Mouse (Mus musculus) limb, embryonic 13.5 days (tissue): ENCODE results near the gene Tysnd1. TPM values are rescaled to one million over a fixed set of nuclear protein-coding genes. Genes with fewer than 3 reads are reported as not detected.
A peak's percentile ranks its signal among the peaks of the same experiment; 100 is the strongest.

Experiments used
- ATAC-seq: fragments of 200-750 bp; cut with Nextera tagmentation; 2 replicates; pipeline ENCODE4 v1.8.0; 2017; ENCODE audit warnings: low read depth, moderate number of reproducible peaks, moderate TSS enrichment; ENCODE audit not compliant: low FRiP score
- H3K27ac ChIP-seq: fragments of 300-500 bp; sonication (generic); 2 replicates; pipeline ENCODE4 v1.5.1; 2015; ENCODE audit warnings: inconsistent platforms, mild to moderate bottlenecking, moderate library complexity
- H3K27me3 ChIP-seq: fragments of 300-500 bp; sonication (generic); 2 replicates; pipeline ENCODE4 v1.6.1; 2015; ENCODE audit warnings: mild to moderate bottlenecking, inconsistent platforms
- H3K36me3 ChIP-seq: fragments of 300-500 bp; sonication (generic); 2 replicates; pipeline ENCODE4 v1.6.1; 2015; ENCODE audit warnings: inconsistent platforms, mild to moderate bottlenecking, moderate library complexity
- H3K4me1 ChIP-seq: fragments of 300-500 bp; sonication (generic); 2 replicates; pipeline ENCODE4 v1.6.1; 2015; ENCODE audit warnings: inconsistent platforms
- H3K4me2 ChIP-seq: fragments of 300-500 bp; sonication (generic); replicated peaks from 2 replicates; pipeline ENCODE4 v1.6.1; 2015; ENCODE audit warnings: inconsistent platforms, mild to moderate bottlenecking, moderate library complexity
- H3K4me3 ChIP-seq: fragments of 300-500 bp; sonication (generic); 2 replicates; pipeline ENCODE4 v1.5.1; 2015; ENCODE audit warnings: moderate library complexity, mild to moderate bottlenecking, inconsistent platforms
- H3K9ac ChIP-seq: fragments of 300-500 bp; sonication (generic); 2 replicates; pipeline ENCODE4 v1.6.1; 2015; ENCODE audit warnings: mild to moderate bottlenecking, inconsistent platforms
- H3K9me3 ChIP-seq: fragments of 300-500 bp; sonication (generic); 2 replicates; pipeline ENCODE4 v1.6.1; 2016; ENCODE audit warnings: inconsistent platforms
- WGBS: fragments of 180-500 bp; shearing (Covaris S2); methylation state at CpG from one replicate; pipeline ENCODE4 v1.1.7; 2015; 5-methylcytosine and 5-hydroxymethylcytosine counted together
- polyA plus RNA-seq: library from polyadenylated mRNA; unstranded; fragments of >200 nt; fragmentation: Nextera tagmentation; extraction: Ambion mirVana; gene quantifications from 2 replicates; pipeline ENCODE4 v1.2.1, GENCODE M21; 2015

Gene Tysnd1
- polyA plus RNA-seq, 1 experiment from 2014 or later: 30.9 TPM

GRCm38 (mm10) chr10:61722215-61722614, 26.9 kb downstream of the Tysnd1 start:
- WGBS: 79% methylated on average over 3 of the region's 3 CpGs
- H3K4me2 ChIP-seq: no peak overlapping the region
- H3K9me3 ChIP-seq: no peaks in the 10 kb centered on the region
- H3K9ac ChIP-seq: no peak overlapping the region
- no peaks in the 10 kb centered on the region for H3K27me3 ChIP-seq
- H3K36me3 ChIP-seq: peaks cover 3% of the 10 kb centered on the region; the same call in 1 of the 2 replicates
- H3K27ac ChIP-seq: no peak overlapping the region
- ATAC-seq: no peak
- H3K4me3 ChIP-seq: no peak overlapping the region
- H3K4me1 ChIP-seq: no peaks in the 10 kb centered on the region

GRCm38 (mm10) chr10:61723271-61723670, 28.0 kb downstream of the Tysnd1 start:
- no peak overlapping the region for H3K4me3 ChIP-seq
- H3K36me3 ChIP-seq: peaks cover 9% of the 10 kb centered on the region; the same call in 1 of the 2 replicates
- no peak overlapping the region for H3K27ac ChIP-seq
- no peaks in the 10 kb centered on the region for H3K9me3 ChIP-seq
- no peaks in the 10 kb centered on the region for H3K4me1 ChIP-seq
- no peak overlapping the region for H3K4me2 ChIP-seq
- WGBS: 71% methylated on average over 6 of the region's 6 CpGs
- H3K9ac ChIP-seq: no peak overlapping the region
- ATAC-seq: no peak
- no peaks in the 10 kb centered on the region for H3K27me3 ChIP-seq

- 38% methylated on average over 11 of the region's 11 CpGs for WGBS
- ATAC-seq: no peak
- H3K27ac ChIP-seq: no peak overlapping the region
- H3K4me1 ChIP-seq: no peaks in the 10 kb centered on the region
- H3K27me3 ChIP-seq: no peaks in the 10 kb centered on the region
- H3K9ac ChIP-seq: no peak overlapping the region
- H3K4me2 ChIP-seq: no peak overlapping the region
- no peak overlapping the region for H3K4me3 ChIP-seq
- peaks cover 23% of the 10 kb centered on the region for H3K36me3 ChIP-seq
- H3K9me3 ChIP-seq: no peaks in the 10 kb centered on the region; the same call in 1 of the 2 replicates
Observed at GRCm38 (mm10) chr10:61729181-61729580, 33.9 kb downstream of the Tysnd1 start.

GRCm38 (mm10) chr10:61730171-61730570, 34.9 kb downstream of the Tysnd1 start:
- 95% methylated on average over 6 of the region's 6 CpGs for WGBS
- H3K4me3 ChIP-seq: no peak overlapping the region
- H3K27ac ChIP-seq: no peak overlapping the region
- H3K4me1 ChIP-seq: no peaks in the 10 kb centered on the region
- no peak overlapping the region for H3K4me2 ChIP-seq
- no peaks in the 10 kb centered on the region; the same call in 1 of the 2 replicates for H3K9me3 ChIP-seq
- no peak for ATAC-seq
- no peak overlapping the region for H3K9ac ChIP-seq
- H3K36me3 ChIP-seq: peaks cover 23% of the 10 kb centered on the region
- H3K27me3 ChIP-seq: no peaks in the 10 kb centered on the region

- H3K36me3 ChIP-seq: peaks cover 39% of the 10 kb centered on the region
- no peak overlapping the region for H3K9ac ChIP-seq
- WGBS: 52% methylated on average over 3 of the region's 3 CpGs
- H3K4me2 ChIP-seq: no peak overlapping the region
- H3K4me1 ChIP-seq: no peaks in the 10 kb centered on the region
- no peaks in the 10 kb centered on the region for H3K27me3 ChIP-seq
- ATAC-seq: no peak
- no peak overlapping the region for H3K27ac ChIP-seq
- no peak overlapping the region for H3K4me3 ChIP-seq
- no peaks in the 10 kb centered on the region; the same call in 1 of the 2 replicates for H3K9me3 ChIP-seq
Observed at GRCm38 (mm10) chr10:61734377-61734776, 39.1 kb downstream of the Tysnd1 start.

- ATAC-seq: no peak
- H3K36me3 ChIP-seq: peaks cover 54% of the 10 kb centered on the region
Observed at GRCm38 (mm10) chr10:61736671-61737078, 41.4 kb downstream of the Tysnd1 start.

GRCm38 (mm10) chr10:61737537-61737936, 42.2 kb downstream of the Tysnd1 start:
- no peak overlapping the region for H3K9ac ChIP-seq
- no peaks in the 10 kb centered on the region for H3K27me3 ChIP-seq
- no peak overlapping the region for H3K4me2 ChIP-seq
- 0 out of 2 replicates have a peak, but pooled peaks have one; percentile 45 for ATAC-seq
- no peak overlapping the region for H3K27ac ChIP-seq
- no peaks in the 10 kb centered on the region for H3K9me3 ChIP-seq
- H3K4me1 ChIP-seq: no peaks in the 10 kb centered on the region
- H3K36me3 ChIP-seq: peaks cover 62% of the 10 kb centered on the region
- H3K4me3 ChIP-seq: no peak overlapping the region
- WGBS: 65% methylated on average over 1 of the region's 1 CpGs

More at GRCm38 (mm10) chr10:61736671-61737078, 41.4 kb downstream of the Tysnd1 start:
- H3K27me3 ChIP-seq: no peaks in the 10 kb centered on the region
- H3K4me1 ChIP-seq: no peaks in the 10 kb centered on the region
- H3K9me3 ChIP-seq: no peaks in the 10 kb centered on the region
- no peak overlapping the region for H3K4me3 ChIP-seq
- no peak overlapping the region; the same call in 1 of the 2 replicates for H3K27ac ChIP-seq
- no peak overlapping the region for H3K9ac ChIP-seq
- H3K4me2 ChIP-seq: no peak overlapping the region
- 73% methylated on average over 10 of the region's 10 CpGs for WGBS

- no peak for ATAC-seq
- H3K36me3 ChIP-seq: peaks cover 68% of the 10 kb centered on the region
- H3K4me1 ChIP-seq: no peaks in the 10 kb centered on the region
- no peaks in the 10 kb centered on the region for H3K27me3 ChIP-seq
- H3K27ac ChIP-seq: no peak overlapping the region
- H3K9me3 ChIP-seq: no peaks in the 10 kb centered on the region
- no peak overlapping the region for H3K4me2 ChIP-seq
- no peak overlapping the region for H3K4me3 ChIP-seq
- 92% methylated on average over 4 of the region's 4 CpGs for WGBS
- no peak overlapping the region for H3K9ac ChIP-seq
Observed at GRCm38 (mm10) chr10:61738126-61738525, 42.8 kb downstream of the Tysnd1 start.

- no peak overlapping the region for H3K4me2 ChIP-seq
- H3K4me3 ChIP-seq: no peak overlapping the region
- ATAC-seq: no peak
- peaks cover 100% of the 10 kb centered on the region for H3K36me3 ChIP-seq
- no peaks in the 10 kb centered on the region for H3K4me1 ChIP-seq
- 82% methylated on average over 1 of the region's 1 CpGs for WGBS
- H3K27ac ChIP-seq: no peak overlapping the region
- H3K9ac ChIP-seq: no peak overlapping the region
- peaks cover 8% of the 10 kb centered on the region; the same call in 1 of the 2 replicates for H3K9me3 ChIP-seq
- no peaks in the 10 kb centered on the region for H3K27me3 ChIP-seq
Observed at GRCm38 (mm10) chr10:61741306-61741705, 46.0 kb downstream of the Tysnd1 start.

GRCm38 (mm10) chr10:61741873-61742272, 46.6 kb downstream of the Tysnd1 start:
- peaks cover 11% of the 10 kb centered on the region; the same call in 1 of the 2 replicates for H3K9me3 ChIP-seq
- H3K9ac ChIP-seq: no peak overlapping the region
- H3K4me2 ChIP-seq: no peak overlapping the region
- no peak overlapping the region for H3K4me3 ChIP-seq
- no peaks in the 10 kb centered on the region for H3K4me1 ChIP-seq
- peaks cover 100% of the 10 kb centered on the region for H3K36me3 ChIP-seq
- ATAC-seq: no peak
- H3K27ac ChIP-seq: no peak overlapping the region
- no peaks in the 10 kb centered on the region for H3K27me3 ChIP-seq
- 87% methylated on average over 4 of the region's 4 CpGs for WGBS

- no peak overlapping the region for H3K4me3 ChIP-seq
- H3K4me2 ChIP-seq: no peak overlapping the region
- ATAC-seq: no peak
- 93% methylated on average over 8 of the region's 8 CpGs for WGBS
- H3K9me3 ChIP-seq: peaks cover 11% of the 10 kb centered on the region; the same call in 1 of the 2 replicates
- no peak overlapping the region for H3K9ac ChIP-seq
- H3K27ac ChIP-seq: no peak overlapping the region
- peaks cover 100% of the 10 kb centered on the region for H3K36me3 ChIP-seq
- H3K4me1 ChIP-seq: no peaks in the 10 kb centered on the region
- H3K27me3 ChIP-seq: no peaks in the 10 kb centered on the region
Observed at GRCm38 (mm10) chr10:61742336-61742735, 47.0 kb downstream of the Tysnd1 start.

- Histone ChIP-seq H3K27ac (no peak overlapping the region), H3K4me3 (no peak overlapping the region), H3K4me1 (no peaks in the 10 kb centered on the region), H3K9ac (no peak overlapping the region), H3K27me3 (no peaks in the 10 kb centered on the region), H3K9me3 (peaks cover 11% of the 10 kb centered on the region; the same call in 1 of the 2 replicates), H3K36me3 (peaks cover 98% of the 10 kb centered on the region), H3K4me2 (no peak overlapping the region)
- 92% methylated on average over 4 of the region's 4 CpGs for WGBS
- no peak for ATAC-seq
Observed at GRCm38 (mm10) chr10:61745133-61745532, 49.8 kb downstream of the Tysnd1 start.

GRCm38 (mm10) chr10:61747302-61747701, 52.0 kb downstream of the Tysnd1 start:
- Histone ChIP-seq H3K27me3 (no peaks in the 10 kb centered on the region), H3K27ac (no peak overlapping the region), H3K9ac (no peak overlapping the region), H3K4me2 (no peak overlapping the region), H3K4me1 (no peaks in the 10 kb centered on the region), H3K4me3 (no peak overlapping the region), H3K9me3 (peaks cover 11% of the 10 kb centered on the region; the same call in 1 of the 2 replicates), H3K36me3 (peaks cover 98% of the 10 kb centered on the region)
- ATAC-seq: no peak
- 95% methylated on average over 13 of the region's 13 CpGs for WGBS
